Mouse (Mus musculus): Measurements from ENCODE around the gene Fhl1.

The Fhl1 gene

GRCm38 (mm10) chrX:56752144-56752543 is 20.6 kb downstream of the Fhl1 start:
- no peak for DNase-seq (ENCODE audit: low spot score)

GRCm38 (mm10) chrX:56753317-56754289 is 22.0 kb downstream of the Fhl1 start:
- DNase-seq (ENCODE audit: low spot score) = no peak

- peak; percentile 61 for DNase-seq (ENCODE audit: low spot score)
Measured at GRCm38 (mm10) chrX:56755646-56756045, 24.1 kb downstream of the Fhl1 start.

- DNase-seq (ENCODE audit: low spot score) = no peak
Measured at GRCm38 (mm10) chrX:56756352-56756751, 24.8 kb downstream of the Fhl1 start.

- DNase-seq (ENCODE audit: low spot score) = no peak
Measured at GRCm38 (mm10) chrX:56760257-56760760, 28.7 kb downstream of the Fhl1 start.

GRCm38 (mm10) chrX:56769838-56770237 is 38.3 kb downstream of the Fhl1 start:
- DNase-seq (ENCODE audit: low spot score) = no peak

GRCm38 (mm10) chrX:56771751-56772150 is 40.2 kb downstream of the Fhl1 start:
- peak; percentile 11 for DNase-seq (ENCODE audit: low spot score)

- peak; percentile 39 for DNase-seq (ENCODE audit: low spot score)
Measured at GRCm38 (mm10) chrX:56773329-56773728, 41.7 kb downstream of the Fhl1 start.

GRCm38 (mm10) chrX:56786281-56787061 is 54.9 kb downstream of the Fhl1 start:
- peak; percentile 61 for DNase-seq (ENCODE audit: low spot score)

GRCm38 (mm10) chrX:56787486-56787885 is 55.9 kb downstream of the Fhl1 start:
- DNase-seq (ENCODE audit: low spot score) = no peak

- DNase-seq (ENCODE audit: low spot score) = no peak
Measured at GRCm38 (mm10) chrX:56790591-56790990, 59.0 kb downstream of the Fhl1 start.

- peak; percentile 71 for DNase-seq (ENCODE audit: low spot score)
Measured at GRCm38 (mm10) chrX:56791268-56791667, 59.7 kb downstream of the Fhl1 start.

- DNase-seq (ENCODE audit: low spot score) = no peak
Measured at GRCm38 (mm10) chrX:56821765-56822603, 90.4 kb downstream of the Fhl1 start, which contains the start of gene Map7d3. TSS of gene Map7d3 (minus strand) at chrX:56822326.

- no peak for DNase-seq (ENCODE audit: low spot score)
Measured at GRCm38 (mm10) chrX:56827492-56827891, 95.9 kb downstream of the Fhl1 start.

GRCm38 (mm10) chrX:56835842-56836241 is 104.3 kb downstream of the Fhl1 start:
- no peak for DNase-seq (ENCODE audit: low spot score)

- DNase-seq (ENCODE audit: low spot score) = peak; percentile 66
Measured at GRCm38 (mm10) chrX:56839369-56839768, 107.8 kb downstream of the Fhl1 start.

GRCm38 (mm10) chrX:56841255-56841654 is 109.7 kb downstream of the Fhl1 start:
- peak; percentile 14 for DNase-seq (ENCODE audit: low spot score)

All from adipocyte (in vitro differentiated cells).